In the genomic region with DNA sequence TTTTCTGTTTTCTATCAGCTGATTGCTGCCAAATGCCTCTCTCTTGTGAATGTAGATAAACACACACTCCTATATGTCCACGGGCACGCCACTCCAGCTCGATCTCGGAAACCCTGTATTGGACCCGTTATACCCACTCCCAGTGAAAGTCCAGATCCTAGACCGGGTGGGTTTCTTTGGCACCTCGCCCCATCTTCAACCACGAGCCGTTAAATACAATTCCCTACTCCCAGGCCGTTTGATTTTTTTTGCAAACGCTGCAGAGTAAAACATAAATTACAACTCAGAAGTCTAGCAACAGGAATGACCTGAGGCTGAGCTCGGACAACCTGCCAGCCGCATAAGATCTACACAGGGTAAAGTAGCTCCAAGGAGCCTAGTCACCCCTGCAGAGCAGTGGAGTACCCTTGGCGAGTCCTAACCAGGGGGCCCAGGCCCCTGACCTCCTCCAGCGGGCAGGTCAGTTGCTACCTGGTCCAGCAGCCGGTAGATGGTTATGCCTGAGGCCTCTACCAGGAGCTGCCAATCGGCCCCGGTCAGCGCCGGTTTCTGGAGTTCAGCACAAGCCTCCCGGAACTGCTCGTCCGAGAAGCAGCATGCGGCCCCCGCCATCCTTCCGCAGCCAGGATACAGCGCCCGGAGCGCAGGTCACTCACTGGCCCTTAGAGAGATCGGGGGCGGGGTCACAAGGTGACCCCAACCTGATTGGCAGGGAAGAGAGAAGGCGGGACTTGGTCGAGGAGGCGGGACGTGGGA, we compare ENCODE assay signal across 8 mouse cellular contexts. TPM values are rescaled to one million over a fixed set of nuclear protein-coding genes. Genes with fewer than 3 reads are reported as not detected.
DNase-seq lines count a peak whose midpoint lies in the region; ATAC-seq lines count a peak whose summit lies in the region.

Gene Pctp, minus strand, starts transcription at position 664 of the 756 bp plus-strand sequence.

- H3K9me3 ChIP-seq in hindbrain, embryonic 14.5 days (ENCODE audit: control insufficient read depth, low read length), result no peaks in the 10 kb centered on the region

- 15% methylated on average over 35 of the region's 35 CpGs for WGBS in hindbrain, embryonic 14.5 days

- peak within 1 kb of the TSS; percentile 39 for H3K4me3 ChIP-seq in hindbrain, embryonic 14.5 days (replicated peaks; ENCODE audit: low read length)

- no peaks in the 10 kb centered on the region for H3K36me3 ChIP-seq in hindbrain, embryonic 14.5 days (replicated peaks; ENCODE audit: control insufficient read depth, insufficient read depth)

- intact Hi-C loops in left cerebral cortex, postnatal 25 days (cut with DNase I), result no loop called here

- peak; percentile 77 for ATAC-seq in hindbrain, embryonic 14.5 days (ENCODE audit: low FRiP score)
- ATAC-seq in megakaryocyte-erythroid progenitor cell, adult 5-6 weeks (replicated peaks; ENCODE audit: low FRiP score, low TSS enrichment, poor library complexity, severe bottlenecking), result peak; percentile 98

- no peaks in the 10 kb centered on the region for H3K27me3 ChIP-seq in hindbrain, embryonic 14.5 days (ENCODE audit: control insufficient read depth, insufficient read depth, low read length)

- peak within 1 kb of the TSS; percentile 72 for H3K4me2 ChIP-seq in hindbrain, embryonic 14.5 days (replicated peaks)

- peaks cover 7% of the 10 kb centered on the region; the same call in 1 of the 2 replicates for H3K4me1 ChIP-seq in hindbrain, embryonic 14.5 days (replicated peaks; ENCODE audit: control insufficient read depth, insufficient read depth, low read length)

- DNase-seq in ZHBTc4 (ENCODE audit: low read depth, low spot score), result peak; percentile 96
- peak; percentile 85 to 91 for DNase-seq in cerebellum, postnatal 25 days
- DNase-seq in gastrocnemius, adult 18-20 months (ENCODE audit: low spot score), result peak; percentile 79
- DNase-seq in hindbrain, embryonic 14.5 days (ENCODE audit: low spot score), result peak; percentile 43
- peak; percentile 12 to 16 for DNase-seq in left cerebral cortex, postnatal 25 days (ENCODE audit: low spot score in 2 of 2)
- peak; percentile 15 for DNase-seq in right cerebral cortex, postnatal 25 days
- peak; percentile 74 to 80 for DNase-seq in urinary bladder, postnatal 4 days (ENCODE audit: low spot score in 2 of 2)

- H3K27ac ChIP-seq in hindbrain, embryonic 14.5 days, result no peak within 1 kb of the TSS

- peak within 1 kb of the TSS; percentile 50 for H3K9ac ChIP-seq in hindbrain, embryonic 14.5 days

RNA-seq across cellular contexts. Expression of gene Pctp, which starts in this region (rescaled TPM):
- 1 to 10 TPM; 3.4 to 3.8 TPM for total RNA-seq in gastrocnemius, adult 18-20 months (2021)
- 0.73 and 1.6 TPM in 2 replicates for polyA plus RNA-seq in hindbrain, embryonic 14.5 days (2014; fragmentation: Nextera tagmentation; extraction: Ambion mirVana)
- total RNA-seq in left cerebral cortex, postnatal 25 days (2021), result 1 to 10 TPM in 1 of 2 experiments, under 1 TPM in 1; 0.94 to 1.1 TPM
- total RNA-seq in megakaryocyte-erythroid progenitor cell, adult 5-6 weeks (2014; fragmentation: Nextera tagmentation), result 6.8 and 14.9 TPM in 2 replicates
- 17.6 and 19.6 TPM in 2 replicates for total RNA-seq in megakaryocyte-erythroid progenitor cell, adult 5-6 weeks (2017)

Comparison
In these comparisons a context has a peak if more than half of its experiments do, and no peak if none do; other contexts are left out.
1. DNase-seq: peak in every context shown above with its lines; median percentile 96 in ZHBTc4; 88 in cerebellum, postnatal 25 days; 79 in gastrocnemius, adult 18-20 months; 77 in urinary bladder, postnatal 4 days; 43 in hindbrain, embryonic 14.5 days; 15 in right cerebral cortex, postnatal 25 days; 14 in left cerebral cortex, postnatal 25 days.